Mouse (Mus musculus): ENCODE results near the gene Wnt10a.

Wnt10a gene

DNA sequence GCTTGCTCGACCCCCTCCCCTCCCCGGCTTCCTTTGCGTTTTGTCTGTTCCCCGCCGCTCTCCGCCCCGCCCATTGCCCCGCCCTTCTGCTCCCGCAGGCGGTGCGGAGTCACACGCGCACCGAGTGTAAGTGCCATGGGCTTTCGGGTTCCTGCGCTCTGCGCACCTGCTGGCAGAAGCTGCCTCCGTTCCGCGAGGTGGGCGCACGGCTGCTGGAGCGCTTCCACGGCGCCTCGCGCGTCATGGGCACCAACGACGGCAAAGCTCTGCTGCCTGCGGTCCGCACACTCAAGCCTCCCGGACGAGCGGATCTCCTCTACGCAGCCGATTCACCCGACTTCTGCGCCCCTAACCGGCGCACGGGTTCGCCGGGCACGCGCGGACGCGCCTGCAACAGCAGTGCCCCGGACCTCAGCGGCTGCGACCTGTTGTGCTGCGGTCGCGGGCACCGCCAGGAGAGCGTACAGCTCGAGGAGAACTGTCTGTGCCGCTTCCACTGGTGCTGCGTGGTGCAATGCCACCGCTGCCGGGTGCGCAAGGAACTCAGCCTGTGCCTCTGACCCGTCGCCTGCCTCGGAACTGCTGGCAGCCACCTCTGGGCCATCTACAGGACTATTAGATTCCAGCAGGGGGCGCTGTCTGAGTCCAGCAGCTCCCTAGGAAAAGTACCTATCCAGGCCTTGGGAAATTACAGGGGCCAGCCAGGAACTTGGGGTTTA lies 7.1 kb upstream of the Wnt10a start:
- in situ Hi-C loops (cut with MboI), result no loop called here

DNA sequence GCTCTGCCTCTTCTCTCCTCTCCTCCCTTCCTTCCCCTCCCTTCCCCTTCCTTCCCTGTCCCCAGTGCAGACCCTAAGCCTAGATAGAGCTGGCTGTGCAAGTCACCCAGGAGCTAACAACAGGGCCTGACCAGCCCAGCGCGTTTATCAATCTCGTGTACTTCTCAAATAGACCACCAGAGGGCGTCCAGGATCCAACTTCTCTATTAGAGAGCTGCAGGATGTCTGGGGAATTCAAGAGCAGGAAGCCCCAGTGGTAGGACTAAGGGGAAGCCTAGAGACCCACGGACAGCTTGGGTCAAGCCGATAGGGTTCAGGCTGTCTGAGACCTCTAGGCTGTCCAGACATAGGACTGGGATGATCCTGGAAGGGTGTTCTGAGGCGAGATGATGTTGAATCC lies 3.5 kb upstream of the Wnt10a start:
- in situ Hi-C loops (cut with MboI), result no loop called here

DNA sequence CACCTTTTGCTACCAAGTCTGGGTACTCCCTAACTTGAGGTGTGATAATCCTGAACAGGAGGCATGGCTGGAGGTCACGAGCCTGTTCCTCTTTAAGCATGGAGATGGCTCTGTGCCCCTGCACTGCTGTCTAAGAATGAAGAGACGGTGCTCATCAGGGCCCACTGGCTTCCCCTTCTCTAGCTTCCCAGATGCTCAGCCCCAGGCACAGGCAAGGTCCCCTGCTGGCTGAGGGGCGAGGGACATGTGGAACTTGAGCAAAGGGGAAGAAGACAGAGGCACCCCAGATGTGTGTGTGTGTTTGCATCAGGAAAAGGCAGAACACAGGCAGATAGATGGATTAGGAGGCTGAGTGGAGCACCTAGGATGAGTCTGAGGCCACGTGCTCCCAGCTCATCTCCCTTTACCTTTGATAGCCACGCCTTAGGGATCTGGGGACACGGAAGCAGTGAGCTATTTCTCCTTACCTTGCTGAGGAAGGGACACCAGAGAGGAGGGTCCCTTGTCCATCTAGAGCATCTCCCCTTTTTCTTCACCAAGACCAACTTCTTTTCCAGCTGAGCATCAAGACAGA lies 2.6 kb upstream of the Wnt10a start:
- in situ Hi-C loops (cut with MboI), result no loop called here

DNA sequence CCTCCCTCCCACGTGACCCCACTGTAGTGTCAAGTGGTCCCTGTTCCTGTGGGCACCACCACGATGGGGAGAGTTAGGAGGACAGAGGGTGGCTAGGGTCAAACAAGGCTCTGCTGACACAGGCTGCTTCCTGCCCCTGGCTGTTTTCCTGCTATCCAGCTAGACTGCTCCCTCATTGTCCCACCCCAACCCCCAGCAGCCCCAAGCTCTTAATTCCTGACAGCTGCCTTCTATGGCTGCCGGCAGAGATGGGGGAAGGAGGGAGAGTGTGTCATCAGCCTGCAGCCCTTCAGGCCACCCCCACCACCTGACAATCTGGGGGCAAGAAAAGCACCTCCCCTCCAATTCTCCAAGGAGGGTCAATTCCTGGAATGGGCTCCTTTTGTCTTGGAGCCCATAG lies 1.2 kb upstream of the Wnt10a start:
- in situ Hi-C loops (cut with MboI), result no loop called here

DNA sequence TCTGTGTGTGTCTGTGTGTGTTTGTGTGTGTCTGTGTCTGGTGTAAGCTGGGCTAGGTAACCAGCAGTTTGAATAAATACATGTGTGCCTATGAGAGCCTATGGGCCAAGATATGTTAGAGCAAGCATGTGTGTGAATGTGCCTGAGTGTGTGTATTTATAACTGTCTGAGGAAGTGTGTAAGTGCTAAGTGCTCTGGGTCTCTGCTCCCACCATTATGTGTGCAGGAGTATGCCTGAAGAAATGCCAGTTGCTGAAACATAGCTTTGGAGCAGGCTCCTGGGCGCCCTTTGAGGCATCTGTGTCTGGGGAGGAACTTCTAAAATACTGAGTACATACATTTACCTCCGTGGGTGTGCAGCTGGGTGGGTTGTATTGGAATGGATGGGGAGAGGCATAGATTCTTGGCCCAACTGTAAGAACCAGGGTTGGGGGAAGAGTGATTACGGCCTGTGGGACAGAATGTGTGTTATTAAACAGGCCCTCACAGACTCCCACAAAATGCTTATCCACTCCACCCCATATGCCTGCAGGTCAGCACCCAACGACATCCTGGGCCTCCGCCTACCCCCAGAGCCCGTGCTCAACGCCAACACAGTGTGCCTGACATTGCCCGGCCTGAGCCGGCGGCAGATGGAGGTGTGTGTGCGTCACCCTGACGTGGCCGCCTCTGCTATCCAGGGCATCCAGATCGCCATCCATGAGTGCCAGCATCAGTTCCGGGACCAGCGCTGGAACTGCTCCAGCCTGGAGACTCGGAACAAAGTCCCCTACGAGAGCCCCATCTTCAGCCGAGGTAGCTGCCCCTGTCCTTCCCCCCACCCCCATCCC lies 1.7 kb downstream of the Wnt10a start:
- in situ Hi-C loops (cut with MboI), result no loop called here

DNA sequence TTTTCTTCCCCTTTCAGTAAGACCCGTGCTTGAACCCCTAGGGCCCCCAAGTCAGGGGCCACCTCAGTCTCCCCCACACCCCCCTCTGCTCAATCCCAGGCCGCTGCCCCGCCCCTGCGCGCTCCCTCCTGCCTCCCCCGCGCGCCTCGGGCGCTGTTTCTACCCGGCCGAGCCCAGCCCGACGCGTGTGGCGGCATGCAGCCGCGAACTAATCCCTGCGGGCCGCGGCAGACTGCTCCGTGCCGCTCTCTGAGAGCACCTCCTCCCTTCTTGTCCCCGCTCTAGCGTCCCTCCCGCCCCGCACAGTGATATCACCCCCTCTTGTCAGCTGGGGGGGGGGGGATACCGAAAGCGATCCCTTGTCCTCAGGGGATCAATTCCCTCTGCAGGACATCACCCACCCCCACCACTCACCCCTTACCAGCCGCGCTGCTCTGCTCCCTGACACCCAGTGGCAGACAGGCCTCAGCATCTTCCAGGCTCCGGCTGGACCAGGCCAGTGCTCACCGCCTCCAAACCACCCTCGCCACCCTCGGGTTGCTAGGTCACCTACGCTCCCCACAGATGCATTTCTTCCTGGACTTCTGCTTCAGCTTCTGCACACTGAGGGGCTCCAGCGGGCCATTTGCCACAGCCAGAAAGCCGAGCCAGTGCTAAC lies 3.3 kb downstream of the Wnt10a start:
- in situ Hi-C loops (cut with MboI), result no loop called here

DNA sequence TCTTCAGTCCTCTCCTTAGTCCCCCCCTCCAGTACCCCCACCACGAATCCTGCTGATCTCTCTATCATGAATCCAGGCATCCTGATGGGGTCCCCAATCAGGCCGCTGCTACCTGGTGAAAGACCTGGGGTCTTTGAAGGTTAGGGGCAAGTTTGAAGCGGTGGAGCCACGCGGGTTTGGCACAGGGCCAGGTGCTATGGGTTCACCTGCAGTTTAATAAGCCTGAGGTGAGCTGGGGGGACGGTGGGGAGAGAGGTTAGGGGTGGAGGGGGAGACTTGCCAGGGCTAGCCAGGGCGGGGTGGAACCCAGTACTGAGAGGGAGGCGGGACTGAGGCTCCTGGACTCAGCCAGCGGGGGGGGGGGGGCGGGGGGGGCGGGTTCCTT lies 3.8 kb downstream of the Wnt10a start:
- in situ Hi-C loops (cut with MboI), result no loop called here

DNA sequence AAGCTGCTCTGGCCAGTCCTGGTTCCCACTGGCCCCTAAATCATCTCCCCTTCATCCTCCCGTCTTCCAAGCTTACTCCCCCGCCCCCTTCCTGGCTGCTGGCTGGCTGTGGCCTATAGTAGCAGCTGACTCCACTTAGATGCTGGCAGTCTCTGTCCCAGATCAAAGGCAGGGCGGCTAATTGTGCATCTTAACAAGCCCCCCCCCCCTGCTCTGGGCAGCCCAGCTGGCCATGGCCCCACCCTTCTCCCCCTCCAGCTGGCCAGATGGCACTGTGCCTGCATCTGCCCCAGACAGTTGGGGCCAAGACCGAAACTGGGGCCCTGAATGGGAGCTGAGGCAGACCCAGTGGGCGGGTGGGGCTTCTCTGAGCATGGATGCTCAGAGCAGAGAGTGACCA lies 6.1 kb downstream of the Wnt10a start:
- in situ Hi-C loops (cut with MboI), result no loop called here

DNA sequence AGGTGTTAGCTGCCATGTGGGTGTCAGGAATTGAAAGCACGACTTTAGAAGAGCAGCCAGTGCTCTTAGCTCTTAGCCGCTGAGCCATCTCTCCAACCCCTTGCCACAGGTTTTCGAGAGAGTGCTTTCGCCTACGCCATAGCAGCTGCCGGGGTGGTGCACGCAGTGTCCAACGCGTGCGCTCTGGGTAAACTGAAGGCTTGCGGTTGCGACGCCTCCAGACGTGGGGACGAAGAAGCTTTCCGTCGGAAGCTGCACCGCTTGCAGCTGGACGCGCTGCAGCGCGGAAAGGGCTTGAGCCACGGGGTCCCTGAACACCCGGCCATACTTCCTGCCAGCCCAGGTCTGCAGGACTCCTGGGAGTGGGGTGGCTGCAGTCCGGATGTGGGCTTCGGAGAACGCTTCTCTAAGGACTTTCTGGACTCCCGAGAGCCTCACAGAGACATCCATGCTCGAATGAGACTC lies 9.1 kb downstream of the Wnt10a start:
- in situ Hi-C loops (cut with MboI), result no loop called here

DNA sequence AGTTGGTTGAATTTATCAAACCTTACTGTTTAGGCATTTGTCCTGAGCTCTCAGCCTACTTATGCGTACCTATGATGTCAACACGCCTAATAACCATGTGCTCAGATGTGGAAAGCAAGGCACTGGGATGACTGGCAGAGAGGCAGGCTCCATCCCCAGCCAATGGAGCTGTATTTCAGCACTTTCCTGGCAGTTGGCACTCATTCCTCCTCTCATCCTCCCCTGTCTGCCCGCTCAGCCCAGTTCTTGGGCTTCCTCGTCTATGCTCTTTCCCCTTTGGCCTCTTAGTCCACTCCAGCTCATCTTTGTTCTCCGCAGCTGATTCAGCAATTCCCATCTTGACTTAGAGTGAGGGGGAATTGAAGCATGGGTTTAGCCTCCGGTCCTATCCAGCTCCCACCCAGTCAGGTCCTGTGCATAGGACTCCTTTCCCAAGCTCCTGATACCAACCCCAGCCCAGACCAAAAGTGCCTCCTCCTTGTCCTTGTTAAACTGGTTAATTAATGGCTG lies 10.4 kb downstream of the Wnt10a start:
- in situ Hi-C loops (cut with MboI), result no loop called here

DNA sequence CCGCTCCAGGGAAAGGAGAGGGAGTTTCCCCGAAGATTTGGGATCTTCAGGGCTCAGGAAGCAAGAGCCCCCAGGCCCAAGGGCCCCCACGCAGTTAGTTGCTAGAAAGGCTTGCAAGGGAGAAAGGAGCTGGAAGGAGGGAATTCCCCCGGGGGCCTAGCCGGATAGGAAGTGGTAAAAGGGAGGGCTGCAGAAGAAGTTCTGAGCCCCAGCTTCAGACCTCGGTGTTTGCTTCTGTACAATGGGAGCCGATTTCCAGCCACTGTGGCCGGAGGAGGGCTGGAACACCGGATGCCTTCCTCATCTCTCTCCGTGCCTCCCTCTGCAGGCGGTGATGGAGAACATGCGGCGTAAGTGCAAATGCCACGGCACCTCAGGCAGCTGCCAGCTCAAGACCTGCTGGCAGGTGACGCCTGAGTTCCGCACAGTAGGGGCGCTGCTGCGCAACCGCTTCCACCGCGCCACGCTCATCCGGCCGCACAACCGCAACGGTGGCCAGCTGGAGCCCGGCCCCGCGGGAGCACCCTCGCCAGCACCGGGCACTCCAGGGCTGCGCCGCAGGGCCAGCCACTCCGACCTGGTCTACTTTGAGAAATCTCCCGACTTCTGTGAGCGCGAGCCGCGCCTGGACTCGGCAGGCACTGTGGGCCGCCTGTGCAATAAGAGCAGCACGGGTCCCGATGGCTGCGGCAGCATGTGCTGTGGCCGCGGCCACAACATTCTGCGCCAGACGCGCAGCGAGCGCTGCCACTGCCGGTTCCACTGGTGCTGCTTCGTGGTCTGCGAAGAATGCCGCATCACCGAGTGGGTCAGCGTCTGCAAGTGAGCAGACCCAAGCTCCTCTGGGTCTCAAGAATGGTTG lies 11.7 kb downstream of the Wnt10a start:
- in situ Hi-C loops (cut with MboI), result no loop called here

DNA sequence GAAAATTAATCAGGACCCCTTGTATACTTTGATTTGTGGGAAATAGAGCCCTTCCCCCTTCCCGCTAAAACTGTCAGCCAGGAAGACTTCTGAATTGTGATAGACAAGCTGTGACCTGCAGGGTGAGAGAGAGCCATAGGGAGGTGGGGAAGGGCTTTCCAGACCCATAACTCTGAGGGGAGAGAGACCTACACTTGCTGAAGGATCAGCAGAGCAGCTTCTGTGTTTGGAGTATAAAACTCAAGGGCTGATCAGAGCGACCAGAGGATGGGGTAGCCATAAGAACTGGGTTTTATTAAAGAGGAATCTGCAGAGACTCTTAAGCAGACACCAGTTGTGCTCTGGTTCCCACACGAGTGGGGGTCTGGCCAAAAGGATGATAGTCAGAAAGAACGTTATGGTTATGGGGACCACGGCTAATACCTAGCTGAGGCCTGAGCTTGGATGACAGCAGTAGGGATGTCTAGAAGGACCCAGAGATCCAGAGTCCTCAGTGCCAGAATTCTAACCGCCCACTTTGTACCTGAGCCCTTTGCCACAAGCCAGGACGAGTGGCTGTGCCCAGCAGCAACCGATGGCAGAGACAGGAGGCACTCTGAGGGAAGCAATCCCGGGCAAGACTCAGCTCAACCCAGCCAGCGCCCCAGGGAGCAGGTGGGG lies 13.0 kb downstream of the Wnt10a start:
- in situ Hi-C loops (cut with MboI), result no loop called here

DNA sequence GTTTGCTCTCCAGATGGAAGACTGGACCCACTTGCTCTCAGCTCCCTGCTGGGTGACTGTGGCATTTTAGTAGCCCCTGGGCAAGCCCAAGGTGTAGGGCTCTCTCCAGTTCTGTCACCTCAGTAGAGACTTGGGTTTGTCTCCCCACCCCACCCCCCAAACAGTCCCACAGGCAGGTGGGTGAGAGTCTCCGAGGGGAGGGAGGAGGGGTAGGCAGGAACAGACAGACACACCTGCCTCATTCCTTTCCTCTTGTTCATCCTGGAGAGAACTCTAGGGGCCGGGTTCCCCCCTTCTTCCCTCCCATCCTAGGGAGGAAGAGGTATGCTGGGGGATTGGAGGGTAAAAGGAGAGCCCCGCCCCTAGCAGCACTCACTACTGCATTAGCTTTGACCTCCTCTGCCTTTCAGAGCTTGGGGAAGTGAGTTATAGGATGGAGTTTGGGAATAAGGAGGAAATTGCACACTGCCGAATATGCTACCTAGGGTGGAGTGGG lies 14.1 kb downstream of the Wnt10a start:
- in situ Hi-C loops (cut with MboI), result loop anchor here (5.0 kb wide), 1 partner anchor 33 kb away; the partner anchor contains the start of gene Wnt6

DNA sequence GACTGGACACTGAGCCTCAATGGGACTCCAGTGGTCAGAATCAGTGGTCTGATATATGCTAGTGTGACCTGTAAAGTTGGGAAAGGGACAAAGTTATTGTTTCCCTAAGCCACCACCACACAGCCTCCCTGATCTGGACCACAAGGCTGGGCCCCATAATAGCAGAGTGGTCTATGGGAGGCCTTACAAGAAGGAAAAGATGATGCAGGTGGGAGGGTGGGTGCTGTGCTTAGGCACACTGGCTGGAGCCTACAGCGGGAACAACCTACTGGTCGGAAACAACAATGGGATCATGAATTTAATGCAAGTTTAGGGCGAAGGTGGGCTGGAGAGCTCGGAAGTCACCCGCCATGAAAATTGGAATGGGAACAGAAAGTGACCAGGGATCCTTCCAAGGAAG lies 14.5 kb downstream of the Wnt10a start:
- in situ Hi-C loops (cut with MboI), result loop anchor here (5.0 kb wide), 1 partner anchor 34 kb away; the partner anchor contains the start of gene Wnt6

DNA sequence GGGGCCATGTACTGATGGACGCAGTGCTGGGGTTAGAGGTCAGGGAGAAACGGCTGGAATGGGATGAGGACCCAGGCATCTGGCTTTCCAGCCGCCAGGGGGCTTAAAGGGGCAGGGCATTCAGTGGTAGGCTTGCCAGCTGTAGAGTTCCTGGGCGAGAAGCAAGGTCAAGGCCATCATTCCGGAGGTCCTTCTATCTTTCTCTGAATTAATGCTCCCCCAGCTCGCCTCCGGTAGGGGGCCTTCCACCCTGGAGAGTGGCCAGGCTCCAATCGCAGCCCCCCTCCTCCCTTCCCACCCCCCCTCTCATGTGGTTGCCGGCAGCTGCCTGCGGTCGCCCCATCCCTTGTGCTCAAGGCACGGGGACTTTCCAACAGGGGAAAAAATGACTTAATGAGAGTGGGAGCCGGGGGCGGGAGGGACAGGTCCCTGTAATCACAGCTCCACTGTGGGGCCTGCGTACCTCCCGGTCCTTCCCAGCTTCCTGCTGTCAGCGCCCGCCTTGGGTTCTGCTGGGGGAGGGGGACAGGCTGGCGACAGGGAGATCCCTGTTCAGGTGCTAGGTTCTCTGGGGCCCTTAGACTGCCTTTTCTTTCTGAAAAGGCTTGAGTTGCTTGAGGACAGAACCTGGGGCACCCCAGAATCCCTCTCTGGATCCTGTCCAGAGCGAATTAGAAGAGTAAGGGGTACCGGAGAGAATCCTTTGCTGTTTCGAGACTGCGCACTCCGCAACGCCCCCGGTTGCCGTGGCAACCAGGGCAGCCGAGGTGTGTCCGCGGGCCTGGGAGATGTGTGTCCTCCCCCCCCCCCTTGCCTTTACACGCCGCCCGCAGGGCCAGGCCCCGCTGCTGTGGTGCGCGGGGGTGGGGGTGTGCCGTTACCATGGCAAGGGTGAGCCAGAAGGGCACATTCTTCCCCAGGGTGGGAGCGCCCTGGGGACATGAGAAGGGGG lies 15.3 kb downstream of the Wnt10a start:
- in situ Hi-C loops (cut with MboI), result loop anchor here (5.0 kb wide), 1 partner anchor 34 kb away; the partner anchor contains the start of gene Wnt6

DNA sequence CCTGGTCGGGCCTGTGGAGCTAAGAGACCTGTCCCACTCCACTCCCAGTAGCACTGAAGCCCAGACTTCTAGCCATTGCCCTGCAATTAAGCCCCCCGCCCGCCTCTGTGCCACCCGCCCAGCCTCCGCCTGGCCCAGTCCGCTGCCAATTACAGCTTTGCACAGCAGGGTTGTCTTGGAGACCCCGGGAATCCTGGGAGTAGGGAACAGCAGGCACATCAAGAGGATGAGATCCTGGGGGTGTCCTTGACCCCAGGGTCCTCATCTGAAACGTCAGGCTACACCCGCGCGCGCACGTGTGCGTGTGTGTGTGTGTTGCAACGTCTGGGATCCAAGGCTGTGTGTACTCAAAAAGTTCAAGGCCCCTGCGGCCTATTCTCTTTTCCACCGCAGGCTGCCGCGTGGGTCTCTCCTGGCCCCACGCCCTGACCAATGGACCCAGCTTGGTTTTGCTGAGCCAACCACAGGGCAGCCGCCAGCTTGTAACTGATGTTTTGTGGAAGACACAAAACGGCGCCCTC lies 16.3 kb downstream of the Wnt10a start:
- in situ Hi-C loops (cut with MboI), result loop anchor here (5.0 kb wide), 1 partner anchor 35 kb away; the partner anchor contains the start of gene Wnt6

DNA sequence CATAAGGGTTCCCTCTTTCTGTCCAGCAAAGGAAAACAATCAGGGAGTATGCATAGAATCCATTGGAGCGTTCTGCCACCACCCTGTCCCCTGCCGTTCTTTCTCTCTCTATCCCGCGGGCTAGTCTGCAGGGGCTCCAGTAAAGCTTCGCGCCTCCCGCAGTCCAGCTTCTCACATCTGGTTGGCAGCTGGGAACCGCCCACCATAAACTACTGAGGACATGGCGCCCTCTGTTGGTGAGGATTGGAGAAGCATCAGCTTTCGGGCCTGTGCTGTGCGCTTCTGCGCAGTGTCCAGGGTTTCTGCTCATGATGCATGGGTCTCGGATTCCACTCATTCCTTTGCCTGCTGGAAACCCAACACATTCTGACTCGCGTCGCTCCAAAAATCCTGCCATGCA lies 16.8 kb downstream of the Wnt10a start:
- in situ Hi-C loops (cut with MboI), result loop anchor here (5.0 kb wide), 1 partner anchor 36 kb away; the partner anchor contains the start of gene Wnt6

DNA sequence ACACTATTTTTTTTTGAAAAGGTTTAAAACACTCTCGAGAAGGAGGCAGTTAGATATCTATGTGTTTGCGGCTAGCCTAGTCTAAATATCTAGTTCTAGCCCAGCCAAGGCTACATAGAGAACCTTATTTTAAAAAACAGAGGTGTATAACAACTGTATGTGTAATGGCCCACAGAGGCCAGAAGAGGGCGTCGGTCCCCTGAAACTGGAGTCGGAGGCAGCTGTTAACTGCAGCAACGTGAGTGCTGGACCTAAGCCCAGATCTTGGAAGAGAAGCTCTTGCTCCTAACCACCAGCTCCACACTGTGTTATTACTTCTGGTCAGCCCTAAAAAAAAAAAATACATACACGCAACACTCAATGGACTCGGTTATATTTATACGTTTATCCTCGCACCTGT lies 17.7 kb downstream of the Wnt10a start:
- in situ Hi-C loops (cut with MboI), result loop anchor here (5.0 kb wide), 1 partner anchor 37 kb away; the partner anchor contains the start of gene Wnt6
